Mouse (Mus musculus): Measurements from ENCODE around the gene Parva. TPM values are rescaled to one million over a fixed set of nuclear protein-coding genes. Genes with fewer than 3 reads are reported as not detected.

Parva gene
- total and polyA plus RNA-seq, 3 experiments, result 0.08 to 1.1 (median 0.15) TPM

- Histone ChIP-seq H3K4me1 (ENCODE audit: control insufficient read depth in 1 of 2, insufficient read depth in 2 of 2) (no peaks in the 10 kb centered on the region), H3K4me3 (replicated peaks in 1 of 3; ENCODE audit: low read depth in 2 of 3, low read length in 2 of 3, poor library complexity in 1 of 3) (no peak overlapping the region), H3K9ac (ENCODE audit: insufficient read depth, low read depth) (no peak overlapping the region), H3K36me3 (replicated peaks in 1 of 2; ENCODE audit: control insufficient read depth in 1 of 2, insufficient read depth in 1 of 2, low read length in 1 of 2) (no peaks in the 10 kb centered on the region), H3K79me2 (replicated peaks; ENCODE audit: control insufficient read depth, extremely low read depth, insufficient read depth, poor library complexity, severe bottlenecking) (no peaks in the 10 kb centered on the region), H3K27me3 (replicated peaks) (no peaks in the 10 kb centered on the region), H3K27ac (ENCODE audit: insufficient read depth, low read depth) (no peak overlapping the region), H3K4me2 (ENCODE audit: insufficient read depth, low read depth, poor library complexity, severe bottlenecking) (no peak overlapping the region), H3K9me3 (replicated peaks; ENCODE audit: low read length) (no peaks in the 10 kb centered on the region)
- in situ Hi-C loops (cut with MboI; ENCODE audit: low pct_ligation_motif_present, low pct_unique_long_range_greater_than_20kb, low sequenced_read_pairs) (no loop called here), dilution Hi-C loops (cut with MboI; ENCODE audit: extremely low pct_ligation_motif_present, extremely low pct_unique_long_range_greater_than_20kb, low sequenced_read_pairs) (no loop called here)
- TF ChIP-seq USF1 (IDR thresholded peaks at IDR 0.05; ENCODE audit: low read depth, low read length), result no peak
- no peak for TF ChIP-seq NRF1 (IDR thresholded peaks at IDR 0.05; ENCODE audit: low read depth, low read length)
- TF ChIP-seq ELF1 (IDR thresholded peaks at IDR 0.05; ENCODE audit: low read depth, low read length), result no peak
- TF ChIP-seq MEF2A (IDR thresholded peaks at IDR 0.05; ENCODE audit: borderline replicate concordance, low read depth, low read length), result no peak
- no peak for TF ChIP-seq ZMIZ1 (IDR thresholded peaks at IDR 0.05; ENCODE audit: low read depth, low read length)
- no peak for TF ChIP-seq TBP (conservative IDR thresholded peaks at IDR 0.05; ENCODE audit: low read depth, low read length)
- no peak for TF ChIP-seq E2F4 (IDR thresholded peaks at IDR 0.05; ENCODE audit: insufficient replicate concordance, low read depth, low read length)
- no peak for TF ChIP-seq KAT2A (IDR thresholded peaks at IDR 0.05; ENCODE audit: insufficient replicate concordance, low read length)
- TF ChIP-seq ZKSCAN1 (IDR thresholded peaks at IDR 0.05; ENCODE audit: borderline replicate concordance, low read depth, low read length), result no peak
- TF ChIP-seq RAD21 (IDR thresholded peaks at IDR 0.05; ENCODE audit: low read depth, low read length), result no peak
- TF ChIP-seq SIN3A (IDR thresholded peaks at IDR 0.05; ENCODE audit: low read length), result no peak
- no peak for TF ChIP-seq MYC (IDR thresholded peaks at IDR 0.05; ENCODE audit: low read depth, low read length)
- TF ChIP-seq MAFK (IDR thresholded peaks at IDR 0.05; ENCODE audit: insufficient replicate concordance, low read length), result no peak
- TF ChIP-seq ZNF384 (IDR thresholded peaks at IDR 0.05; ENCODE audit: low read depth, low read length), result no peak
- TF ChIP-seq NELFE (IDR thresholded peaks at IDR 0.05; ENCODE audit: low read depth, low read length), result no peak
- no peak for TF ChIP-seq SMC3 (IDR thresholded peaks at IDR 0.05; ENCODE audit: low read depth, low read length)
- no peak for TF ChIP-seq JUND (conservative IDR thresholded peaks at IDR 0.05; ENCODE audit: low read depth, low read length)
- TF ChIP-seq HCFC1 (IDR thresholded peaks at IDR 0.05; ENCODE audit: low read depth, low read length), result no peak
- TF ChIP-seq CHD1 (IDR thresholded peaks at IDR 0.05; ENCODE audit: low read depth, low read length), result no peak
- DNase-seq (ENCODE audit: extremely low read depth), result no peak
Measured at GRCm38 (mm10) chr7:112614046-112614790, 186.9 kb downstream of the Parva start.
